Mouse (Mus musculus) spleen, adult 2 months (tissue): ENCODE data around the gene Eppin. TPM values are rescaled to one million over a fixed set of nuclear protein-coding genes. Genes with fewer than 3 reads are reported as not detected.
"Not testable (repeated sequence)": the region's sequence is repeated elsewhere in the genome, so short reads cannot be mapped to it uniquely, and the experiment has no call there.

ENCODE experiments used
- DNase-seq, 2 experiments: peaks; one replicate each; pipeline versions ENCODE4 v3.0.0 to v3.0.0-alpha.2; 2012 to 2021; ENCODE audit warnings: low spot score in 2 of 2, low read depth in 1 of 2
- H3K27ac ChIP-seq: fragments of 200-500 bp; 2 replicates; pipeline ENCODE4 v1.5.1; 2012; ENCODE audit warnings: low read length, inconsistent platforms; ENCODE audit not compliant: insufficient read depth
- H3K27me3 ChIP-seq: fragments of 200-500 bp; 2 replicates; pipeline ENCODE4 v1.6.1; 2012; ENCODE audit warnings: mild to moderate bottlenecking, moderate library complexity, low read length, inconsistent platforms; ENCODE audit not compliant: control insufficient read depth, insufficient read depth
- H3K36me3 ChIP-seq: fragments of 200-500 bp; 2 replicates; pipeline ENCODE4 v1.6.1; 2012; ENCODE audit warnings: mild to moderate bottlenecking, low read length, inconsistent platforms; ENCODE audit not compliant: control insufficient read depth, insufficient read depth
- H3K4me1 ChIP-seq: fragments of 200-500 bp; 2 replicates; pipeline ENCODE4 v1.6.1; 2011; ENCODE audit warnings: inconsistent platforms; ENCODE audit not compliant: control insufficient read depth, insufficient read depth, insufficient read length
- H3K4me3 ChIP-seq: fragments of 200-500 bp; 2 replicates; pipeline ENCODE4 v1.5.1; 2011; ENCODE audit warnings: mild to moderate bottlenecking, inconsistent platforms; ENCODE audit not compliant: insufficient read depth, insufficient read length; ENCODE audit errors: extremely low read depth
- CTCF ChIP-seq: fragments of 200-500 bp; IDR thresholded peaks from 2 replicates; pipeline ENCODE4 v1.5.1; 2011; ENCODE audit warnings: mild to moderate bottlenecking, inconsistent platforms; ENCODE audit not compliant: insufficient read depth, insufficient read length, insufficient replicate concordance; ENCODE audit errors: extremely low read depth
- POLR2A ChIP-seq: fragments of 200-500 bp; IDR thresholded peaks from 2 replicates; pipeline ENCODE4 v1.6.1; 2011; ENCODE audit warnings: low read depth, low read length, inconsistent platforms
- WGBS: fragments of 180-500 bp; shearing (Covaris S2); methylation state at CpG from one replicate; pipeline ENCODE4 v1.1.7; 2018; 5-methylcytosine and 5-hydroxymethylcytosine counted together
- polyA plus RNA-seq: library from polyadenylated mRNA; depleted of rRNA; stranded (reverse); fragments of >200 nt; gene quantifications from 2 replicates; pipeline ENCODE4 v1.2.3, GENCODE M21; 2012

Gene Eppin
- polyA plus RNA-seq, 1 experiment = not detected

DNA sequence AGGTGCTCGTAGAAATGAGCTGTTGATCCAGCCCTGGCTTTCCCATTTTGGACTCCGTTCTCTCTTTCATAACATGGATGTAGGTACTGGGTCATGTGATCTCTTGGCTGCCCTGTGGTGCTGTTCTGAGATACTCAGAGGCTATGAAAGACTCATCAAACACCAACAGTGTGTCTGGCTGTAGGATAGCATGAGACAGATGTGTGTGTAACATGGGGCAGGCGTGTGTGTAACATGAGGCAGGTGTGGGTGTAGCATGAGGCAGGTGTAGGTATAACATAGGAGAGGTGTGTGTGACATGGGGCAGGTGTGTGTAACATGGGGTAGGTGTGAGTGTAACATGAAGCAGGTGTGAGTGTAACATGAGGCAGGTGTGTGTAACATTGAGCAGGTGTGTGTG, 22.0 kb upstream of the Eppin start:
- no peaks in the 10 kb centered on the region for H3K36me3 ChIP-seq
- no peak for DNase-seq
- no peaks in the 10 kb centered on the region for H3K27me3 ChIP-seq
- no peak overlapping the region for H3K4me3 ChIP-seq
- H3K4me1 ChIP-seq = no peaks in the 10 kb centered on the region
- no peak for TF ChIP-seq CTCF
- no peak for TF ChIP-seq POLR2A
- H3K27ac ChIP-seq = no peak overlapping the region
- WGBS = 83% methylated on average over 3 of the region's 3 CpGs

DNA sequence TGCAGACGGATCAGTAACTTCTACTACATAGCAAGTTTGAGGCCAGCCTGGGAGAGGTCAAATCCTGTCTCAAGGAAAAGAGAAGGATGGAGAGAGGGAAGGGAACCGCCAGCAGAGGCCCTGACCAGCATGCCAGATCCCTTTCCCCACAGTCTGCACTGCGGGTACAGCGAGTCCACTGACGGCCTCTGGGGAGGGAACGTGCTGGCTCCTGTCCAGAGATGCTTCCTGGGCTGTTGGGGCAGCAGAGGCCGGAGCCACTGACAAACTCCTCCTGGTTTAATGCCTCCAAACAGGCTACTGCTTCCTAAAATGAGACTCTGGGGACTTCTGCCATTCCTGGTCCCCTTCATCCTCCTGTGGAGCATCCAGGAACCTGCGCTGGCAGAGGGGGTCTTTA, 20.1 kb upstream of the Eppin start, which contains the start of the genes Wfdc6b and Wfdc8:
TSS of gene Wfdc6b (plus strand) at position 52 of the 400 bp plus-strand sequence.
TSS of gene Wfdc8 (minus strand) at position 156 of the 400 bp plus-strand sequence.
- not testable (repeated sequence) for H3K27ac ChIP-seq, H3K4me3 ChIP-seq, DNase-seq, H3K27me3 ChIP-seq, H3K4me1 ChIP-seq, H3K36me3 ChIP-seq
- 63% methylated on average over 8 of the region's 8 CpGs for WGBS

GRCm38 (mm10) chr2:164608781-164609180, 15.4 kb upstream of the Eppin start:
- H3K27ac ChIP-seq = no peak overlapping the region
- TF ChIP-seq CTCF (no peak), POLR2A (no peak)
- H3K36me3 ChIP-seq = no peaks in the 10 kb centered on the region
- H3K4me1 ChIP-seq = no peaks in the 10 kb centered on the region
- H3K4me3 ChIP-seq = no peak overlapping the region
- DNase-seq = no peak
- no peaks in the 10 kb centered on the region for H3K27me3 ChIP-seq
- WGBS = 66% methylated on average over 6 of the region's 6 CpGs

DNA sequence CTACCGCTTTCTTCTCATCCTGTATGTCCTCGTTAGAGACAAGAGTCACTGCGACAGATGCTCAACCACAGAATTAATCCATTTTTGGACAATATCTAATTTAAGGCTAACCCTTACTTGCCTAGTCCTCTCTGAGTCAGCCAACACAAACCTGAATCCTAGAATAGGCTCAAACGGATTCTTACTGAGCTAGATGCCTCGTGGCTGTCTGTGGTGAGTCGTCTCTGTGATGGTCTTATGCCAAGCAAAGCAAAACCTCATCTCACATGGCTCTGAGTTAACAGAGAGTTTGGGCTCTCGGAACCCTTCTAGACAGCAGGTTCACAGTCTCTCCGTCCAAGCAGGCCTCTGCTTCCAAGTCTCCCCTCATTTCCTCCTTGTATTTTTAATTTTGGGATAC, 11.0 kb upstream of the Eppin start:
- DNase-seq = no peak
- H3K27ac ChIP-seq = no peak overlapping the region
- no peaks in the 10 kb centered on the region for H3K36me3 ChIP-seq
- 87% methylated on average over 8 of the region's 8 CpGs for WGBS
- H3K4me3 ChIP-seq = no peak overlapping the region
- no peaks in the 10 kb centered on the region for H3K4me1 ChIP-seq
- no peaks in the 10 kb centered on the region for H3K27me3 ChIP-seq
- TF ChIP-seq CTCF = no peak
- TF ChIP-seq POLR2A = no peak

GRCm38 (mm10) chr2:164603482-164603881, 10.1 kb upstream of the Eppin start:
- DNase-seq = no peak
- Histone ChIP-seq H3K4me1 (no peaks in the 10 kb centered on the region), H3K27me3 (no peaks in the 10 kb centered on the region), H3K36me3 (no peaks in the 10 kb centered on the region), H3K4me3 (no peak overlapping the region), H3K27ac (no peak overlapping the region)
- no peak for TF ChIP-seq CTCF
- no peak for TF ChIP-seq POLR2A
- WGBS = 88% methylated on average over 3 of the region's 3 CpGs

DNA sequence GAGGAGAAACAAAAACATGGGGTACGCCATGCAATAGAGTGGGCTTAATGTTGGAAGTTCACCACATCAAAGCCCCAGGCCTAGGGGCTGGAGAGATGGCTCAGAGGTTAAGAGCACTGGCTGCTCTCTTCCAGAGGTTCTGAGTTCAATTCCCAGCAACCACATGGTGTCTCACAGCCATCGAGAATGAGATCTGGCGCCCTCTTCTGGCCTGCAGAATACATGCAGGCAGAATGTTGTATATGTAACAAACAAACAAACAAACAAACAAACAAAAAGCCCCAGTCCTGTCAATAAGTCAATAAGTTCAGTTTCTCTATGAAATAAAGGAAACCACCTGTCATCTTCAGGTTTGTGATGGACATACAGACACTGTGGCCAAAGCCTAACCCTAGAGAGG, 6.8 kb upstream of the Eppin start:
- H3K4me3 ChIP-seq = no peak overlapping the region
- no peak for DNase-seq
- 58% methylated on average over 3 of the region's 3 CpGs for WGBS
- no peaks in the 10 kb centered on the region for H3K36me3 ChIP-seq
- H3K4me1 ChIP-seq = no peaks in the 10 kb centered on the region
- TF ChIP-seq POLR2A (no peak), CTCF (no peak)
- no peak overlapping the region for H3K27ac ChIP-seq
- H3K27me3 ChIP-seq = no peaks in the 10 kb centered on the region

- 0 out of 2 replicates have a peak, but pooled peaks cover 1% of the 10 kb centered on the region for H3K27me3 ChIP-seq
- WGBS = 10% methylated on average over 4 of the region's 4 CpGs
- no peak overlapping the region for H3K4me3 ChIP-seq
- TF ChIP-seq POLR2A (no peak), CTCF (peak; percentile 11; the same call in 1 of the 2 replicates)
- H3K27ac ChIP-seq = no peak overlapping the region
- H3K36me3 ChIP-seq = no peaks in the 10 kb centered on the region
- H3K4me1 ChIP-seq = no peaks in the 10 kb centered on the region
- no peak for DNase-seq
These were observed 1.4 kb downstream of the Eppin start for GRCm38 (mm10) chr2:164592014-164592413.

DNA sequence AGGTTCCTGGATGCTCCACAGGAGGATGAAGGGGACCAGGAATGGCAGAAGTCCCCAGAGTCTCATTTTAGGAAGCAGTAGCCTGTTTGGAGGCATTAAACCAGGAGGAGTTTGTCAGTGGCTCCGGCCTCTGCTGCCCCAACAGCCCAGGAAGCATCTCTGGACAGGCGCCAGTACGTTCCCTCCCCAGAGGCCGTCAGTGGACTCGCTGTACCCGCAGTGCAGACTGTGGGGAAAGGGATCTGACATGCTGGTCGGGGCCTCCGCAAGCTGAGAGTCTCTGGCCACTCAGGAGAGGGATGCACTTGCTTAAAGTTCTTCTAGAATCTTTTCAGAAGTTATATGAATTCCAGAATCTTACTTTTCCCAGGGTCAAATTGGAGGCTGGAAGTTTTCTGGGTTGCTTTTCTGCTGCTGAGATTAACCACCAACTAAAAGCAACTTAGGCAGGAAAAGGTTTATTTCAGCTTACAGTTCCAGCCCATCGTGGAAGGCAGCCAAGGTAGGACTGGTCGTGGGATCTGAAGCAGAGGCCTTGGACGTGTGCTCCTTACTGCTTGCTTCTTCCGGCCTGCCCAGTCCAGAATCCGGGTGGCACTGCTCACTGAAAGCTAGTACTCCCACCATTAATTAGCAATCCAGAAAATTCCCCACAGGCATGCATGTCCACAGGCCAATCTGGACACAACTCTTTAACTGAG, 8.2 kb downstream of the Eppin start, which contains the start of gene Wfdc6a:
TSS of gene Wfdc6a (minus strand) at position 423 of the 701 bp plus-strand sequence.
- not testable (repeated sequence) for H3K27ac ChIP-seq, H3K4me1 ChIP-seq, H3K27me3 ChIP-seq, DNase-seq, H3K36me3 ChIP-seq, H3K4me3 ChIP-seq
- 70% methylated on average over 13 of the region's 13 CpGs for WGBS

- 88% methylated on average over 6 of the region's 6 CpGs for WGBS
These were observed 20.0 kb downstream of the Eppin start, which contains the start of gene Spint3 for GRCm38 (mm10) chr2:164573359-164573758. TSS of gene Spint3 (minus strand) at chr2:164573459.

More at GRCm38 (mm10) chr2:164573359-164573758, 20.0 kb downstream of the Eppin start, which contains the start of gene Spint3:
- not testable (repeated sequence) for H3K27ac ChIP-seq, H3K36me3 ChIP-seq, DNase-seq, H3K4me1 ChIP-seq, H3K4me3 ChIP-seq, H3K27me3 ChIP-seq
